Mouse (Mus musculus): ENCODE data around the gene Gprin1. TPM values are rescaled to one million over a fixed set of nuclear protein-coding genes. Genes with fewer than 3 reads are reported as not detected.

The Gprin1 gene
- polyA plus RNA-seq, 1 experiment, result 0.11 TPM

- peaks cover 74% of the 10 kb centered on the region for H3K27me3 ChIP-seq (ENCODE audit: control insufficient read depth, insufficient read depth, insufficient read length)
- TF ChIP-seq CEBPB (IDR thresholded peaks at IDR 0.05; ENCODE audit: insufficient read depth, poor library complexity, severe bottlenecking) (no peak), TCF3 (IDR thresholded peaks at IDR 0.05; ENCODE audit: insufficient read length, low read depth) (no peak), TCF12 (IDR thresholded peaks at IDR 0.05; ENCODE audit: insufficient read depth, poor library complexity, severe bottlenecking) (no peak)
Observed at GRCm38 (mm10) chr13:54737488-54738212, 12.0 kb downstream of the Gprin1 start.

GRCm38 (mm10) chr13:54736931-54737330 lies 12.7 kb downstream of the Gprin1 start:
- Histone ChIP-seq H3K4me2 (ENCODE audit: low read depth) (no peak overlapping the region), H3K36me3 (ENCODE audit: control insufficient read depth, insufficient read depth) (no peaks in the 10 kb centered on the region), H3K4me3 (no peak overlapping the region), H3ac (ENCODE audit: control insufficient read depth, insufficient read length) (no peak overlapping the region), H3K27me3 (ENCODE audit: control insufficient read depth, insufficient read depth, insufficient read length) (peaks cover 76% of the 10 kb centered on the region), H3K79me2 (ENCODE audit: control insufficient read depth, insufficient read depth) (no peaks in the 10 kb centered on the region)
- TF ChIP-seq E2F4 (IDR thresholded peaks at IDR 0.05; ENCODE audit: insufficient read depth), result no peak
- no peak for TF ChIP-seq SRF (IDR thresholded peaks at IDR 0.05; ENCODE audit: control insufficient read depth, insufficient read length, low read depth)
- no peak for TF ChIP-seq POLR2AphosphoS2 (IDR thresholded peaks at IDR 0.05; ENCODE audit: insufficient read length, low read depth)
- no peak for TF ChIP-seq MAX (IDR thresholded peaks at IDR 0.05; ENCODE audit: low read depth)
- TF ChIP-seq MYOD1 (IDR thresholded peaks at IDR 0.05; ENCODE audit: control insufficient read depth in 1 of 3, insufficient read length in 2 of 3, low read depth in 2 of 3), result no peak
- no peak for TF ChIP-seq REST (IDR thresholded peaks at IDR 0.05; ENCODE audit: insufficient read depth, insufficient read length)

More at GRCm38 (mm10) chr13:54737488-54738212, 12.0 kb downstream of the Gprin1 start:
- no peak overlapping the region for H3K4me2 ChIP-seq (ENCODE audit: low read depth)
- no peak overlapping the region for H3K4me3 ChIP-seq
- H3ac ChIP-seq (ENCODE audit: control insufficient read depth, insufficient read length), result no peak overlapping the region
- H3K36me3 ChIP-seq (ENCODE audit: control insufficient read depth, insufficient read depth), result no peaks in the 10 kb centered on the region
- H3K79me2 ChIP-seq (ENCODE audit: control insufficient read depth, insufficient read depth), result no peaks in the 10 kb centered on the region

GRCm38 (mm10) chr13:54726131-54726530 lies 23.5 kb downstream of the Gprin1 start:
- TF ChIP-seq SRF (IDR thresholded peaks at IDR 0.05; ENCODE audit: control insufficient read depth, insufficient read length, low read depth) (no peak), CEBPB (IDR thresholded peaks at IDR 0.05; ENCODE audit: insufficient read depth, poor library complexity, severe bottlenecking) (no peak), E2F4 (IDR thresholded peaks at IDR 0.05; ENCODE audit: insufficient read depth) (no peak), POLR2A (IDR thresholded peaks at IDR 0.05; ENCODE audit: insufficient read length, low read depth) (no peak), MYOD1 (IDR thresholded peaks at IDR 0.05; ENCODE audit: control insufficient read depth in 1 of 3, insufficient read length in 2 of 3, low read depth in 2 of 3) (no peak), REST (IDR thresholded peaks at IDR 0.05; ENCODE audit: insufficient read depth, insufficient read length) (no peak), MYOG (IDR thresholded peaks at IDR 0.05; ENCODE audit: control insufficient read depth in 1 of 3, insufficient read depth in 1 of 3, insufficient read length in 2 of 3, low read depth in 2 of 3) (no peak), TCF12 (IDR thresholded peaks at IDR 0.05; ENCODE audit: insufficient read depth, poor library complexity, severe bottlenecking) (no peak), POLR2AphosphoS2 (IDR thresholded peaks at IDR 0.05; ENCODE audit: insufficient read length, low read depth) (no peak), TCF3 (IDR thresholded peaks at IDR 0.05; ENCODE audit: insufficient read length, low read depth) (no peak), MAX (IDR thresholded peaks at IDR 0.05; ENCODE audit: low read depth) (no peak), USF1 (IDR thresholded peaks at IDR 0.05; ENCODE audit: low read depth) (no peak)
- Histone ChIP-seq H3K4me2 (ENCODE audit: low read depth) (no peak overlapping the region), H3ac (ENCODE audit: control insufficient read depth, insufficient read length) (no peak overlapping the region), H3K36me3 (ENCODE audit: control insufficient read depth, insufficient read depth) (no peaks in the 10 kb centered on the region), H3K4me3 (no peak overlapping the region), H3K27me3 (ENCODE audit: control insufficient read depth, insufficient read depth, insufficient read length) (peaks cover 24% of the 10 kb centered on the region), H3K79me2 (ENCODE audit: control insufficient read depth, insufficient read depth) (no peaks in the 10 kb centered on the region)

GRCm38 (mm10) chr13:54723143-54723542 lies 26.5 kb downstream of the Gprin1 start:
- Histone ChIP-seq H3K79me2 (ENCODE audit: control insufficient read depth, insufficient read depth) (no peaks in the 10 kb centered on the region), H3K4me2 (ENCODE audit: low read depth) (no peak overlapping the region), H3K4me3 (no peak overlapping the region), H3K27me3 (ENCODE audit: control insufficient read depth, insufficient read depth, insufficient read length) (peaks cover 41% of the 10 kb centered on the region), H3K36me3 (ENCODE audit: control insufficient read depth, insufficient read depth) (no peaks in the 10 kb centered on the region), H3ac (ENCODE audit: control insufficient read depth, insufficient read length) (no peak overlapping the region)
- TF ChIP-seq REST (IDR thresholded peaks at IDR 0.05; ENCODE audit: insufficient read depth, insufficient read length) (no peak), TCF12 (IDR thresholded peaks at IDR 0.05; ENCODE audit: insufficient read depth, poor library complexity, severe bottlenecking) (no peak), POLR2A (IDR thresholded peaks at IDR 0.05; ENCODE audit: insufficient read length, low read depth) (no peak), POLR2AphosphoS2 (IDR thresholded peaks at IDR 0.05; ENCODE audit: insufficient read length, low read depth) (no peak)

GRCm38 (mm10) chr13:54716916-54717315 lies 32.8 kb downstream of the Gprin1 start:
- Histone ChIP-seq H3ac (ENCODE audit: control insufficient read depth, insufficient read length) (no peak overlapping the region), H3K4me2 (ENCODE audit: low read depth) (no peak overlapping the region), H3K36me3 (ENCODE audit: control insufficient read depth, insufficient read depth) (no peaks in the 10 kb centered on the region), H3K79me2 (ENCODE audit: control insufficient read depth, insufficient read depth) (no peaks in the 10 kb centered on the region), H3K27me3 (ENCODE audit: control insufficient read depth, insufficient read depth, insufficient read length) (peaks cover 43% of the 10 kb centered on the region), H3K4me3 (no peak overlapping the region)
- no peak for TF ChIP-seq E2F4 (IDR thresholded peaks at IDR 0.05; ENCODE audit: insufficient read depth)
- no peak for TF ChIP-seq REST (IDR thresholded peaks at IDR 0.05; ENCODE audit: insufficient read depth, insufficient read length)
- TF ChIP-seq POLR2AphosphoS2 (IDR thresholded peaks at IDR 0.05; ENCODE audit: insufficient read length, low read depth), result no peak
- no peak for TF ChIP-seq MYOG (IDR thresholded peaks at IDR 0.05; ENCODE audit: control insufficient read depth in 1 of 3, insufficient read depth in 1 of 3, insufficient read length in 2 of 3, low read depth in 2 of 3)

Measured in myocyte (in vitro differentiated cells).